Mouse (Mus musculus) midbrain, embryonic 15.5 days (tissue): ENCODE results near the gene Abca13. TPM values are rescaled to one million over a fixed set of nuclear protein-coding genes. Genes with fewer than 3 reads are reported as not detected.
"Not testable (repeated sequence)": the region's sequence is repeated elsewhere in the genome, so short reads cannot be mapped to it uniquely, and the experiment has no call there.

Source experiments
- ATAC-seq: fragments of 200-750 bp; cut with Nextera tagmentation; replicated peaks from 2 replicates; pipeline ENCODE4 v1.8.0; 2017; ENCODE audit warnings: moderate TSS enrichment
- H3K27ac ChIP-seq: fragments of 300-500 bp; sonication (generic); 2 replicates; pipeline ENCODE4 v1.5.1; 2015; ENCODE audit warnings: mild to moderate bottlenecking, inconsistent platforms
- H3K27me3 ChIP-seq: fragments of 300-500 bp; sonication (generic); replicated peaks from 2 replicates; pipeline ENCODE4 v1.6.1; 2015; ENCODE audit warnings: inconsistent platforms
- H3K36me3 ChIP-seq: fragments of 300-500 bp; sonication (generic); replicated peaks from 2 replicates; pipeline ENCODE4 v1.6.1; 2015; ENCODE audit warnings: inconsistent platforms
- H3K4me1 ChIP-seq: fragments of 300-500 bp; sonication (generic); 2 replicates; pipeline ENCODE4 v1.6.1; 2015; ENCODE audit warnings: inconsistent platforms
- H3K4me2 ChIP-seq: fragments of 300-500 bp; sonication (generic); 2 replicates; pipeline ENCODE4 v1.6.1; 2015; ENCODE audit warnings: inconsistent platforms, mild to moderate bottlenecking, moderate library complexity
- H3K4me3 ChIP-seq: fragments of 300-500 bp; sonication (generic); 2 replicates; pipeline ENCODE4 v1.5.1; 2015; ENCODE audit warnings: mild to moderate bottlenecking, inconsistent platforms
- H3K9ac ChIP-seq: fragments of 300-500 bp; sonication (generic); 2 replicates; pipeline ENCODE4 v1.6.1; 2015; ENCODE audit warnings: mild to moderate bottlenecking, inconsistent platforms
- H3K9me3 ChIP-seq: fragments of 300-500 bp; sonication (generic); 2 replicates; pipeline ENCODE4 v1.6.1; 2016; ENCODE audit warnings: inconsistent platforms
- WGBS: fragments of 180-500 bp; shearing (Covaris S2); methylation state at CpG from one replicate; pipeline ENCODE4 v1.1.7; 2015; ENCODE audit warnings: mixed read lengths; 5-methylcytosine and 5-hydroxymethylcytosine counted together
- polyA plus RNA-seq: library from polyadenylated mRNA; unstranded; fragments of >200 nt; fragmentation: Nextera tagmentation; extraction: Ambion mirVana; gene quantifications from 2 replicates; pipeline ENCODE4 v1.2.1, GENCODE M21; 2015

The Abca13 gene
- polyA plus RNA-seq, 1 experiment from 2014 or later: 0.03 TPM

- Histone ChIP-seq H3K4me3 (no peak overlapping the region), H3K4me2 (no peak overlapping the region), H3K27me3 (no peaks in the 10 kb centered on the region), H3K27ac (no peak overlapping the region), H3K36me3 (no peaks in the 10 kb centered on the region), H3K9ac (no peak overlapping the region), H3K9me3 (no peaks in the 10 kb centered on the region), H3K4me1 (peaks cover 4% of the 10 kb centered on the region; the same call in 1 of the 2 replicates)
- ATAC-seq: no peak
- 71% methylated on average over 3 of the region's 3 CpGs for WGBS
Observed at GRCm38 (mm10) chr11:9316545-9316944, 124.8 kb downstream of the Abca13 start.

- Histone ChIP-seq H3K4me3 (no peak overlapping the region), H3K36me3 (no peaks in the 10 kb centered on the region), H3K27me3 (no peaks in the 10 kb centered on the region), H3K27ac (no peak overlapping the region), H3K9ac (no peak overlapping the region), H3K4me2 (no peak overlapping the region), H3K9me3 (no peaks in the 10 kb centered on the region), H3K4me1 (peaks cover 4% of the 10 kb centered on the region; the same call in 1 of the 2 replicates)
- 33% methylated on average over 6 of the region's 6 CpGs for WGBS
- peak; percentile 96 for ATAC-seq
Observed at GRCm38 (mm10) chr11:9317076-9317929, 125.6 kb downstream of the Abca13 start.

GRCm38 (mm10) chr11:9338151-9338550 lies 146.4 kb downstream of the Abca13 start:
- ATAC-seq: no peak
- no peak overlapping the region for H3K27ac ChIP-seq
- no peaks in the 10 kb centered on the region for H3K4me1 ChIP-seq
- no peaks in the 10 kb centered on the region for H3K27me3 ChIP-seq
- WGBS: 57% methylated on average over 3 of the region's 3 CpGs
- no peak overlapping the region for H3K4me2 ChIP-seq
- no peaks in the 10 kb centered on the region for H3K9me3 ChIP-seq
- H3K4me3 ChIP-seq: no peak overlapping the region
- no peak overlapping the region for H3K9ac ChIP-seq
- H3K36me3 ChIP-seq: no peaks in the 10 kb centered on the region

DNA sequence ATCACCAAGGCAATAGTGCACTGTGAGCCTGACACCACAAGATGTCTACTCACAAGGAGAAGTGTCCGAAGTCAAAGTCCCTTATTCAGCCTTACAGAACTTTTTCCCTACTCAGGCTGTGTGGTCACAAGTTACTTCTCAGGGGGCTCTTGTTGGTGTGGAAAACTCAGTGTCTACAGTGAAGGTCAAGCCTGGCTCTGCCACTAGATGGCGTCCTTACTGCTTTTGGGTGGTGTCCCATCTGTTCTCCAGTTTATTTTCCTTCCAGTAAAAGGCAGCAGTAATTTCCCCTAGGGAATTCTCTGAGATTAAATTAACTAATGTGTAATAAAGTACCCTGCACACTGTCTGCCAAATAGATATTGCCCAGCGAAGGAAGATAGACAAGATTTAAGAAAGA lies 156.0 kb downstream of the Abca13 start:
- ATAC-seq: no peak
- H3K9ac ChIP-seq: no peak overlapping the region
- H3K4me2 ChIP-seq: no peak overlapping the region
- no peak overlapping the region for H3K4me3 ChIP-seq
- H3K27me3 ChIP-seq: no peaks in the 10 kb centered on the region
- H3K27ac ChIP-seq: no peak overlapping the region
- H3K4me1 ChIP-seq: no peaks in the 10 kb centered on the region
- WGBS: 53% methylated on average over 3 of the region's 3 CpGs
- no peaks in the 10 kb centered on the region for H3K36me3 ChIP-seq
- no peaks in the 10 kb centered on the region for H3K9me3 ChIP-seq

GRCm38 (mm10) chr11:9373160-9373559 lies 181.4 kb downstream of the Abca13 start:
- 84% methylated on average over 5 of the region's 5 CpGs for WGBS
- ATAC-seq: no peak
- no peak overlapping the region for H3K9ac ChIP-seq
- no peaks in the 10 kb centered on the region for H3K36me3 ChIP-seq
- H3K9me3 ChIP-seq: no peaks in the 10 kb centered on the region
- no peak overlapping the region for H3K4me2 ChIP-seq
- no peak overlapping the region for H3K4me3 ChIP-seq
- H3K27ac ChIP-seq: no peak overlapping the region
- H3K27me3 ChIP-seq: no peaks in the 10 kb centered on the region
- no peaks in the 10 kb centered on the region for H3K4me1 ChIP-seq

DNA sequence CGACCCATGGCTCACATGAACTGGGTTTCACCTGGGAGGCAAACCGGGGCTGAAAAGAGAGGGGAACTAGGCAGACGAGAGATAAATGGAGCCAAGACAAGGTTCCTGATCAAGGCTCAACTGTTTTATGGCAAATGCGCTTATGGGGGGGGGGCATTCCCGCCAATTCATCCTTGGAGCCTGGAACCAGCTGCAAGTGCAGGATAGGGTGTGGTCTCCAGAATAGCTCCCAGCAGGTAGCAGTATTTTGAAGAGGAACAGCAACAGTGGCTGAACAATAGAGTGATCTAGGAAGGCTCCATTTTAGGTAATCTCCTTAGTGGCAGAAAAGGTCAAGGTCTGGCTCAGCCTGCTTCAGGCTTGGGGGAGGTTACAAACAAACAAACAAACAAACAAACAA lies 182.7 kb downstream of the Abca13 start:
- H3K9ac ChIP-seq, H3K36me3 ChIP-seq, H3K9me3 ChIP-seq, H3K4me1 ChIP-seq, H3K27me3 ChIP-seq, H3K27ac ChIP-seq, H3K4me3 ChIP-seq, ATAC-seq, H3K4me2 ChIP-seq: not testable (repeated sequence)
- 81% methylated on average over 5 of the region's 5 CpGs for WGBS

DNA sequence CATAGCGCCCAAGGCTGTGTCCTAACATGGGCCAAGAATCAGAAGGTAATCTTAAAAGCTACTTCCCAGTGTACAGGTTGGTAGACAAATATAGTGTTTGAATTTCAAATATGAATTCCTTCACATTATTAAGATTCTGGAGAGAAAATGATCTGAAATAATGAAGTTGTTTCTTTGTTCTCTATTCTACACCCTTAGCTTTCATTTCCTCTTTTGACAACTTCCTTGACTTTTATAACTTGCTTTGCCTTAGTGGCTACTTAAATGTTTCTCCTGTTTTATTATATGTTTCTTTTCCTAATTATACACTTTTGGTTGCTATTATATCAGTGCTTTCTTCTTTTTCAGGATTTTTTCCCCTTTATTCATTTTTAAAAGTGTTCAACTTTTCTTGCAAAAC lies 196.8 kb downstream of the Abca13 start:
- no peak overlapping the region for H3K4me3 ChIP-seq
- no peaks in the 10 kb centered on the region for H3K4me1 ChIP-seq
- no peaks in the 10 kb centered on the region for H3K36me3 ChIP-seq
- no peak overlapping the region for H3K9ac ChIP-seq
- WGBS: 94% methylated on average over 1 of the region's 1 CpGs
- H3K27me3 ChIP-seq: no peaks in the 10 kb centered on the region
- H3K27ac ChIP-seq: no peak overlapping the region
- H3K9me3 ChIP-seq: no peaks in the 10 kb centered on the region
- H3K4me2 ChIP-seq: no peak overlapping the region
- no peak for ATAC-seq

GRCm38 (mm10) chr11:9416946-9417345 lies 225.2 kb downstream of the Abca13 start:
- Histone ChIP-seq H3K4me1 (no peaks in the 10 kb centered on the region), H3K9ac (no peak overlapping the region), H3K4me3 (no peak overlapping the region), H3K4me2 (no peak overlapping the region), H3K27ac (no peak overlapping the region), H3K9me3 (no peaks in the 10 kb centered on the region), H3K27me3 (no peaks in the 10 kb centered on the region), H3K36me3 (no peaks in the 10 kb centered on the region)
- no peak for ATAC-seq
- 89% methylated on average over 3 of the region's 3 CpGs for WGBS

GRCm38 (mm10) chr11:9420205-9420604 lies 228.5 kb downstream of the Abca13 start:
- Histone ChIP-seq H3K9ac (no peak overlapping the region), H3K27ac (no peak overlapping the region), H3K4me1 (no peaks in the 10 kb centered on the region), H3K36me3 (no peaks in the 10 kb centered on the region), H3K4me2 (no peak overlapping the region), H3K9me3 (no peaks in the 10 kb centered on the region), H3K4me3 (no peak overlapping the region), H3K27me3 (no peaks in the 10 kb centered on the region)
- 55% methylated on average over 2 of the region's 2 CpGs for WGBS
- ATAC-seq: no peak

GRCm38 (mm10) chr11:9427411-9427810 lies 235.7 kb downstream of the Abca13 start:
- WGBS: 88% methylated on average over 3 of the region's 3 CpGs
- H3K27ac ChIP-seq: no peak overlapping the region
- no peak for ATAC-seq
- H3K9ac ChIP-seq: no peak overlapping the region
- H3K4me2 ChIP-seq: no peak overlapping the region
- no peaks in the 10 kb centered on the region for H3K36me3 ChIP-seq
- H3K4me3 ChIP-seq: no peak overlapping the region
- no peaks in the 10 kb centered on the region for H3K4me1 ChIP-seq
- no peaks in the 10 kb centered on the region for H3K9me3 ChIP-seq
- no peaks in the 10 kb centered on the region for H3K27me3 ChIP-seq

DNA sequence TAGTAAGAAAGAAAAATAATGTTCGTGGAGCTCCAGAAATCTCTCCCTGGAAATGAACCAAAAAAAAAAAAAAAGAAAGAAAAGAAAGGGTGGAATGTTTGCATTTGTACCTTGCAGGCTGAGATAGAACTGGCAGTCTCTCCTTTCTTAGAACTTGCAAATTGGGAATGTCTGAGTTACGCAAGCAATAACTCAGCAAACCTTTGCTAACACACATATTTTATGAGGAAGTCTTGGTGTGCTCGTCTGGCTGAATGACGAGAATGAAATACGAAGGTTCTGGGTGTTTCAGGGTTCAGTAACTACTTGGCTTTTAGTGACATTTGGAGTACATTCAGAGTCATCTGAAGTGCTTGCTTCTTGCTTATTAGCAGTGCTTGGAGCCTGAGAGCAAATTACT lies 241.1 kb downstream of the Abca13 start:
- 80% methylated on average over 5 of the region's 5 CpGs for WGBS
- Histone ChIP-seq H3K4me3 (no peak overlapping the region), H3K36me3 (no peaks in the 10 kb centered on the region), H3K4me1 (no peaks in the 10 kb centered on the region), H3K27me3 (no peaks in the 10 kb centered on the region), H3K9me3 (no peaks in the 10 kb centered on the region), H3K27ac (no peak overlapping the region), H3K4me2 (no peak overlapping the region), H3K9ac (no peak overlapping the region)
- ATAC-seq: no peak

- Histone ChIP-seq H3K36me3 (no peaks in the 10 kb centered on the region), H3K4me3 (no peak overlapping the region), H3K9ac (no peak overlapping the region), H3K4me1 (no peaks in the 10 kb centered on the region), H3K27me3 (no peaks in the 10 kb centered on the region), H3K9me3 (no peaks in the 10 kb centered on the region), H3K27ac (no peak overlapping the region), H3K4me2 (no peak overlapping the region)
- ATAC-seq: no peak
Observed at GRCm38 (mm10) chr11:9436617-9437016, 244.9 kb downstream of the Abca13 start.

GRCm38 (mm10) chr11:9439781-9440180 lies 248.0 kb downstream of the Abca13 start:
- no peak overlapping the region for H3K4me3 ChIP-seq
- no peaks in the 10 kb centered on the region for H3K36me3 ChIP-seq
- no peak overlapping the region for H3K4me2 ChIP-seq
- H3K9ac ChIP-seq: no peak overlapping the region
- ATAC-seq: no peak
- H3K27ac ChIP-seq: no peak overlapping the region
- WGBS: 92% methylated on average over 2 of the region's 2 CpGs
- H3K27me3 ChIP-seq: no peaks in the 10 kb centered on the region
- H3K4me1 ChIP-seq: no peaks in the 10 kb centered on the region
- H3K9me3 ChIP-seq: no peaks in the 10 kb centered on the region
